Mouse (Mus musculus) CD4-positive, CD25-positive, alpha-beta regulatory T cell, adult 4 months (primary cell): Measurements from ENCODE around the gene Uspl1. TPM values are rescaled to one million over a fixed set of nuclear protein-coding genes. Genes with fewer than 3 reads are reported as not detected.

Experiments used
- ATAC-seq: one replicate; pipeline ENCODE4 v1.8.0; 2017
- polyA plus RNA-seq, 2 experiments: library from polyadenylated mRNA; unstranded; fragments of 100-300 nt; shearing (Covaris generic); gene quantifications; one replicate each; pipeline ENCODE4 v1.2.1; 2017

Uspl1 gene
- polyA plus RNA-seq, 2 experiments from 2014 or later: 38.6 to 42.6 TPM

- ATAC-seq: no peak
Observed at GRCm38 (mm10) chr5:149212806-149213205, 28.7 kb downstream of the Uspl1 start.

DNA sequence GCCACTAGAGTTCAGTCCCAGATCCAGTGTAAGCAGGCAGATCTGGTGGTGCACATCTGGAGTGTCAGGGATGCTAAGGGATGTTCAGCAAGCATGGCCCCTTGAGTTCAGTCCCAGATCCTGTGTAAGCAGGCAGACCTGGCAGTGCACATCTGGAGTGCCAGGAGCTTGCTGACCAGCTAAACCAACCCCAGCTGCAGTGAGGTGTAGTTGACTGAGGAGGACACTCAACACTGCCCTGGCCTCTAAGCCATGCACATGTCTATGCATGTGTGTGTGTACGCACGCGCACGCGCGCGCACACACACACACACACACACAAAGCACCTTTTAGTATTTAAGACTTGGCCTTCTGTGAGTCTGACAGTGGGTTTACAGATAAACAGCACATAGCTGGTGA lies 31.4 kb downstream of the Uspl1 start:
- ATAC-seq: no peak

DNA sequence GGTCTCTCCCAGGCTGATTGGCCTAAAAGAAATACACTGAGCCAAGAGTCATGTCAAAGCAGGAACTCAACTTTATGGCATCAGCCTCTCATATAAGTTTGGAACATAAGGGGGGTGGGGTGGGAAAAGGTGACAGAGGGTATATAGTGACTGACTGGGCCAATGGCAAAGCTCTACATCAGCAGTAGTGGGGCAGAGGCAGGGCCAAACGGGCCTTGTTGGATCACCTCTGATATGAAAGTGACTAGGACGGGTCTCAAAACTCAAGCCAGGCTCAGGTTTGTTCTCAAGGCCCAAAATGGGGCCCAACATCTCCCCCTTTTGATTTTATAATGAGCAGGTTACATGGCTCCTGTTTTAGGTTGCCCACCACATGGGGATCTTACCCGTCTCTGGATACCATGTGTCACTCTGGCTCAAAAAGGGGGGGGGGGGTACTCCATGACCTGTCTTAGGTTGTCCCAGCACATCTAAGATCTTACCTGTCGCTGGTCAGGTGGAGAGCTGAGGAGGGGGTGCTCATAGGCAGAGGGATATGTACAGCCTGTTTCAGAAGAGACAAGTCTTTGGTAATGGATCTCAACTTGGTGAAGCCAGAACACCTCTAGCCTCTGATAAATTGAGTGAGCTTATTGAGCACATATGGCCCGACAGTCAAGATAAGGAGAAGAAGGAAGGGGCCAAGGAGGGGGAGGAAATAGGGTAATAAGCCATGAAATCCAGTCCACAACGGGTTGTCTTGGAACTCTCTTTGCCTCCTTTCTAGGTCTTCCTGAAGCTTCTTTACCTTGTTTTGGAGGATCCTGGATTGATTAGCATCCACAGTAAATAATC lies 33.6 kb downstream of the Uspl1 start:
- ATAC-seq: no peak

DNA sequence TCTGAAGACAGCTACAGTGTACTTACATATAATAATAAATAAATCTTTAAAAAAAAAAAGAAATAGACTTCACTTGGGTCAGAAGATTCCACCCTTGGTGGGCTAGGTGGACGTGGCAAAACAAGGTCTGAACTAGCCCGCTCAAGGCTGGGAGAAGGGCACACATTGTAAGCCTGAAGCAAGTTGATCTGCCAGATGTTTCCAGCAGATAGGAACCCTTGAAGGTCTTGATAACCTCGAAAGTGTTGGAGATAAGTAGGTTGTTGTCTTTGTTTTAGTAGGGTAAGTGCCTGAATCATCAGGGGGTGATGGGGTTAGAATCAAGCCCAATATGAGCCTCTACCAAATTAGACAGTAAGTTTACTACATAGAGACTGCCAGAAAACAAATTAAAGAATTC lies 35.3 kb downstream of the Uspl1 start:
- ATAC-seq: no peak

DNA sequence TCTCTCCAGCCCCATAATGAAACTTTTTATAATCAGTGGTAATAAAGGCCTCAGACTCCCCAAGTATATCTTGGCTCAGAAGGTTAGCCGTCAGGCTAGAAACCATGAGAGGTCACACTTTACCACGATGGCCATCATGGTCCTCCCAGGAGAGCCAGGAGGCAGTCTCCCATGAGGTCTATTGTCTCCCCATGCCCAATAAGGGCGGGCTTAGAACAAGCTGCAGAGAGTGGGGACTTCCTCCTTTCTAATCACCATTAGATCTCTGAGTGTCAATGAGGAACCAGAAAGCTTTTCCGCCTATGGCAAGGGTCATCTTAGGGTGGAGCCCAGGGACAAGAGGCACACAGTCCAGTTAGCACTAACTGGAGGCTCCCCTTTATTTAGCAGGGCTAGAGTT lies 37.2 kb downstream of the Uspl1 start:
- no peak for ATAC-seq

DNA sequence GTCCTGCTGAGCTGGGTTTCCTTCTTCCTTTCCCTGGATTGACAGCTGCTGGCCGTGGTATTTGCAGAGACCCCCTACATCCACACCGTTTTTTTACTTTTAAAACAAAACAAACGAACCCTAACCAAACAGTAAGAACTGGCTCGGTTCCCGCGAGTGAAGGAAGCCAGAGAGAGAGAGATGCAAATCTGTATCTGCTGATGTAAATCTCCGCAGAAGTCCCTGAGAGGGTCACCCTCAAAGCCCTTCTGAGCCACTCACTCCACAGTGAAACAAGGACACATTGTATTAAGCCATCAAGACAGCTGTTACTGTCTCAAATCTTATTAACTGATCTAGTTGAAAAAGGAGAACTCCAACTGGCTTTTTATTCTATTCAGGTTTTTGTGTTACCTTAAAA lies 40.5 kb downstream of the Uspl1 start:
- no peak for ATAC-seq

DNA sequence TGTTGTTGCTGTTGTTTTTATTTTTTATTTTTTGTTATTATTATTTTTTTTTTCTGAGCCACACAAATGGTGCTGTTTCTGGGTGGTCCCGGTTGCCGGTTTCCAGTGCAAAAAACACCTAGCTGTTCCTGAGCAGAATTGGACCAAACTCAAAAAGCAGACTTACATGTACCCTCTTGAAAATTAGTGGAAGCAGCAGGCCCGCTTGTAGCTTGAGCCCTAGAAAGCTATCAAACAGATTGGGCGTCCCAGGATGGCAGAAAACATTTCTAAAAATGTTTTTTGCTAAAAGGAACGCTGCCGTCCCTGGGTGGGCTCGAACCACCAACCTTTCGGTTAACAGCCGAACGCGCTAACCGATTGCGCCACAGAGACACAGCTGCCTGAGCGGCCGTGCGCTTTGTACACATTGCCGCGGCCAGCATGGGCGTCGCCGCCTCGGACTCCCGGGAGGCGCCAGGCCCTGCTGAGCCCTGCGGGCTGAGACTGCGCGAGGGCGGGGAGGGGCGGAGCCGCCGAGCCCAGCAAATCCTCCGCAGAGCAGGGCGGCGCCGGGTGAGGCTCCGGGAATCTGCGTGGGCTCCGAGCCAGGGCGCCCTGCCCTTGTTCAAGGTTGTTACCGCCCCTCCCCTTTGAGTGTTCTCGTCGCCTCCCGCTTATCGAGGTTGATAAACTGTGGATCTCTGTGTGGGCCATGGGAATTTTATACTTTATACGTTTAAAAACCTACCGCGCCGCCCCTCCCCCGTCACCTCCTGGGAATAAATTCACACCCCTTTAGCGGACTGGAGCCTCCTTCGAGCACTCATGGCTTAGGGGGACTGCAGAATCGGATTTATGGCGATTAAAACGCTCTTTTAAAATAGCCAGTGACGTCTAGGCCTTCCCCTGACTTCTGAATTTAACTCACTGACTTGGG lies 44.8 kb downstream of the Uspl1 start:
- ATAC-seq: peak; percentile 98

DNA sequence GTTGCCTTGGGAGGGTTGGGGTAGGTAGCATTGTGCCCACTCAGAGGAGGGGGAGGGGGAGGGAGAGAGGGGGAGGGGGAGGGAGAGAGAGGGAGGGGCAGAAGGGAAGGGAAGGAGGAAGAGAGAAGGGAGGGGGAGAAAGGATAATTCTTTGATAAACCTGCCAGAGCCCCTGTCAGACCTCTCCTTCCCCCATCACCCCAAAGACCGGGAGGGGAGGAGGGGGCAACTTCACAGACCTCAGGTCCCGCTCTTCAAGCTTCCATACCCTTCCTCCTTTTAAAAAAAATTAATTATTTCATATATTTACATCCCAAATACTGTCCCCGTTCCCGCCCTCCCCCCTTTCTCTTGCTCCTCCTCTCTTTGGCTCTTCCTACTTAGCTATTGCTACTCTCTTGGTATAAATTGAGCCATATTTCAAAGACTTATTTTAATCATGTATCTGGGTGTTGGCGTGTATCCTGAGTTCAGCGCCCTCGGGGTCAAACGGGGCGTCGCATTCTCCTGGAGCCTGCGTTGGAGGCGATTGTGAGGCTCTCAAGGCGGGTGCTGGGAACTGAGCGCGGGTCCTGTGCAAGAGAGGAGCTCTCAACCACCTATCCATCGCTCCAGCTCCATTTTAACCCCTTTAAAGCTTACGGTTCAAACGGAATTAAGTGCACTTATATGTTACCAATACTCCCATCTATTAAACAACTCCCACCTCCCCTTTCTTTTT lies 45.6 kb downstream of the Uspl1 start:
- no peak for ATAC-seq

GRCm38 (mm10) chr5:149235002-149235401 lies 50.9 kb downstream of the Uspl1 start:
- peak; percentile 82 for ATAC-seq

GRCm38 (mm10) chr5:149237221-149237950 lies 53.2 kb downstream of the Uspl1 start:
- no peak for ATAC-seq

DNA sequence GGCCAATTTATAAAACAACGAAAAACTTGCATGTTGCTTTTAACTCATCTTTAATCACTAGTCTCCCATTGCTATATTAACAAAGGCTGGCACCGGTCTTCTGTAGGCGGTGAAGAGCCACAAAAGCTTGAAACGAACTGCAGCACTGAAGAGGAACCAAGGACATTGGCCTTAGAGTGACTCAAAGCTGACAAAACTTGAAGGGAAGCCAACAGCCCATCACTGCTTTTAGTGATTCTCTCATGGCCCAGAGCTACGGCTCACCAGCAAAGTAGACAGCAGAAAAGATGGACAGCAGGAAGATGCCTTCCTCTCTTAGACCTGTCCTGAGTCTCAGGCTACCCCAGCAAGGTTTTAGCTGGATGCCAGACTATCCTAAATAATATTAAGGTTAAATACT lies 58.3 kb downstream of the Uspl1 start:
- ATAC-seq: no peak

- no peak for ATAC-seq
Observed at GRCm38 (mm10) chr5:149243053-149243452, 58.9 kb downstream of the Uspl1 start.

- peak; percentile 10 for ATAC-seq
Observed at GRCm38 (mm10) chr5:149245391-149245964, 61.3 kb downstream of the Uspl1 start.

DNA sequence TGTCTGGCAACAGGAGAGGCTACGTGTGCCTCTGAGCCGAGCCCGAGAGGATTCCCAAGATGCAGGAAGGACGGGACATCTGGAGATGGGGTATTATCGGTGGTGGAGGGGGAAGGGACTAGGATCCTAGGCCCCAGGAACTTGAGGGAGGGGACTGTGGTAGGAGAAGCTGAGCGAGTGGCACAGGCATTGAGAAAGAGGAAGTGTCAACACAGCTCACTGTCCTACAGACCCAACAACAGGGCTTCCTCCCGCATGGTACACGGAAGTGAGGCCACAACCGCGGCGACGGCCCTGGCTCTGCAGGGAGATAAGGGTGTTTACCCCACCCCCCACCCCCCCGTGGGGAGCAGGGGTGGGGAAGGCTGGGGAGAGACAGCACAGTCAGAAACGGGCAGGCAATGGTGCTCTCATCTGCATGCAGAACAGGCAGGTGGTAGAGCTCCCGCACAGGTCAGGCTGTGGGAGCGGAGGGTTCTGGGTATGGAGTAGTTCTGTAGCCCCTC lies 61.9 kb downstream of the Uspl1 start:
- ATAC-seq: peak; percentile 98

DNA sequence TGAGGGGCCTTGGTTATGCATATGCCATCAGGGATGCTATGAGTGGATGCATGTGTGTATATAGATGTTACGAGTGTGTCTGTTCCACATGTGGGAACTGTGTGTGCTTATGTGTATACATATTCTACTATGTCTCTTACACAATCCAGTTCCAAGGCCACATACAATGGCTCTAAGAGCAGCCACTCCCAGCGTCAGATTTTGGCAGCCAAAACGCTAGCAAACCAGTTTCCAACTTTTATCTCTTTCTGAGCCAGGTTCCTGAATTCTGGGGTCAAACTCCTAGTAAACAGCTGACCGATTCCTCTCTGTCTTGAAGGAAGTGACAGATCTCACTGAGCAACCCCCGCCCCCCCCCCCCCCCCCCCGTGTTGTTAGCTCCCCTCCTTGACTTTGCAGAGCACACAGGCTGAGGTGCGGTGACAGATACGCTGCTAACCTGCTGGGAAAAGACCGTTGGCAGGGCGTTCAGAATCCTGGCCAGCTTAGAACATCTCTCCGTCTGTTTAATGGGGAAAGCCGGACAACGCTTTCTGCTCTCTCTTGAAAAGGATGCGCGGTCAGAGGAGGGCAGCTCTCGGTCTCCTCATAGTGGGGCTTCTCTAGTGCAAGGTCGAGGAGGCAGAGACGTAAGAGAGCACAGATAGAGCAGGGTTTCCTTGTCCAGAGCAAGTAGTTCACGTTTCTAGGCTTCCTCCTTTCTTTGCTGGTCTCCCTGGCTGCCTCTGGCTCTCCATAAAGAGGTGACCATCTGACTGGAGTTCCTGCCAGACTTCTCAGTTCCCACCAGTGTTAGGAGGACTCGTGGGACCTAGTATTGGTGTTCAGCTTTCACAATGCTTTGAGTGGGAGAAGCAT lies 63.1 kb downstream of the Uspl1 start:
- no peak for ATAC-seq

DNA sequence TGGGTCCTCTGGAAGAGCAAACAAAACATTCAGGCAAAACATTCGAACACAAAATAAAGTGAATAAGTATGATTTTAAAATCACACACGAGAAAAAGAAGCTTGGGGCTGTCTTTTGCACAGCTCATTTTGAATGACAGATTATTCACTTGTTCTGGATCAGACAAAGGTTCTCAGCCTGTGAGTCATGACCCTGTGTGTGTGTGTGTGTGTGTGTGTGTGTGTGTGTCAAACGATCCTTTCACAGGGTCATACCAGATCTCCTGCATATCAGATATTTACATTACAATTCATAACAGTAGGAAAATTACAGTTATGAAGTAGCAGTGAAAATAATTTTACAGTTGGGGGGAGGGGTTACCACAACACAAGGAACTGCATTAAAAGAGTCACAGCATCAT lies 68.2 kb downstream of the Uspl1 start:
- no peak for ATAC-seq

DNA sequence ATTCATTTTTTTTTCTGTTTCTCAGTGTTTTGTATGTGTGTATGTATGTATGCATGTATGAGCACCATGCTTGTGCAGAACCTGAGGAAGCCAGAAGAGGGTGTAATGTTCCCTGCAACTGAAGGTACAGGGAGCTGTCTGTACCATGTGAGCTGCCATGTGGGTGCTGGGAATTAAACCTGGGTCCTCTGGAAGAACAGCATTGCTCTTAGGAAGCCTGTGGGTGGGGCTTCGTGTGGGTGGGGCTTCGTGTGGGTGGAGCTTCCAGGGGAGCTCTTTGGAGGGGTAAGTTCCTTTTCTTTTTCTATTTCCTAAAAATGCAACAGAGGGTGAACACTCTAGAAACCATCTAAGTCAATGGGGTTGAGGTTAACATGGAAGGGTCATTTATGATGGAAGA lies 69.3 kb downstream of the Uspl1 start:
- ATAC-seq: no peak

GRCm38 (mm10) chr5:149255522-149255921 lies 71.4 kb downstream of the Uspl1 start:
- no peak for ATAC-seq

DNA sequence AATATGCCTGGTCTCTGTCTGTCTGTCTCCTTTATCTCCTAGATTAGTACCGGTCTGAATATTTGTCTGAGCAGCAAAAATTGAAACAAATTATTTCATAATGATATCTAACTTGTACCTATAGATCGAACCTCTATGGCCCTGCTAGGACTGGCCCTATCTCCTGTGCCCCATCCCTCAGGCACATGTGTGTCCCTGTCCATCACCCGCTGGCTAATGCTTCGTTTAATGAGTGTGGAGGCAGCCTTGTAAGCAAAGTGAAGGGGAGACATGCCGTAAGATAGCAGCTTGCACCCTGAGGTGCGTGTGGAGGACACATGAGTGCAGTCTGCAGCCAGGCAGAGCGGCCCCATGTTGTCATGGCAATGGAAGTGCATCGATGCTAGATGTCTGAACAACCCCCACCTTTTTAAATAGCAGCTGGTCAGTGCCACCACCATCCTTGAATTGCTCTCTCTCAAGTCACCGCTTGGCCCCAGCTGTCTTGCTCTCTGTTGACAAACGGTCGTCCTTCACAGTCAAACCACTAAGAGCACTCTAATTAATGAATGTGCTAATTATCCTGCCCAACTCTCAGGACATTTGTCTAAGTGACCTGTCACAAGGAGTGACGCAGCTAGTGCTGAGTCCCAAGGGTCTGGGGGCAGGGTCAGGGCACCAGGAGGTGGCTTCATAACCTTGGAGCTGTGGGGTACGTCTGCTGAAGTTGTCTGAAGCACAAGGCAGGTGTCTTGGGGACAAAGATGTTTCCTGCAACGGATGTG lies 73.5 kb downstream of the Uspl1 start:
- no peak for ATAC-seq

GRCm38 (mm10) chr5:149259093-149259492 lies 74.9 kb downstream of the Uspl1 start:
- no peak for ATAC-seq
